Mouse (Mus musculus): ENCODE measurements around the gene Narf. TPM values are rescaled to one million over a fixed set of nuclear protein-coding genes. Genes with fewer than 3 reads are reported as not detected.
A peak's percentile ranks its signal among the peaks of the same experiment; 100 is the strongest.

Narf gene
- total RNA-seq (2021) = 100 to 1,000 TPM; 106 to 133 TPM
- long read RNA-seq, experiment 1, full-length matches to known transcripts = 463 of 517 reads
- long read RNA-seq, experiment 1, partial matches to known transcripts = 14 of 517 reads
- long read RNA-seq, experiment 1, other reads (novel, unspliced or antisense) = 40 of 517 reads
- long read RNA-seq, experiment 2, full-length matches to known transcripts = 310 of 361 reads
- long read RNA-seq, experiment 2, partial matches to known transcripts = 16 of 361 reads
- long read RNA-seq, experiment 2, other reads (novel, unspliced or antisense) = 35 of 361 reads

DNA sequence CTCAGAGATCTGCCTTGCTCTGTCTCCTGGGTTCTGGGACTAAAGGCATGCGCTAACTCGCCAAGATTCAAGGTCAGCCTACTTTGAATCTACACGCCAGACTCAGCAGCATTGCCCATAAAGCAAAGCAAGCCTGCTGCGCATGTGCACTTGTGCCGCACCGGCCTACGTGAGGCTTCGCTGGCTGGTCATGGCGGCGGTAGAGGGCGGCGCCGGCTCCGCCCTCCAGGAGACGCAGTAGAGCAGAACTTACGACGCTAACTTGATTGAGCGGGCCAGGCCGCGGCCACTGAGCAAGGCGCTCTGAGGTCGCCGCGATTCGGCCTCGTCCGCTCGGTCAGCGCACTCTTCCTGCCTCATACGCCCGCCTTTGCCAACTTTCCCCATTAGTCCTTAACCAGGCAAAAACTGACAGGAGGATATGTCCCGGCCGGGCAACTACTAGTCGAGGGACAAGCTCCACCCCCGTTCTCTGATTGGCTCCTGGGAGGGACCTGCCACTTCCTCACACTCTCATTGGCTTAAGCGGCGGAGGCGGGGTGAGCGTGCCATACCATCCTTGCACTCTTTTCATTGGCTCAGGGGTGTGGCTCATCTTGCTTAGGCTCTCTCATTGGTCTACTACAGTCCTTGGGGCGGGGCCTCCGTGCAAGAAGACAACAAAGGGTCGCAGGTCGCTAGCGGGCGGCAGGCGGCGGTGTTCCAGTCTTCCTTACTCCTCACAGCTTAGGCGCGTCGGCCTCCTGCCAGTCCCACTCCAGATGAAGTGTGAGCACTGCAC, at the start of gene Narf:
Gene Narf (plus strand): TSS at position 690 of the 781 bp plus-strand sequence.
- peak; percentile 62 for TF ChIP-seq CTCF (IDR thresholded peaks at IDR 0.05)
- peak; percentile 99 for DNase-seq
- Histone ChIP-seq H3K27ac (peak within 1 kb of the TSS; percentile 100), H3K4me3 (peak within 1 kb of the TSS; percentile 86)
- intact Hi-C loops (cut with DNase I) = loop anchor here (1.0 to 5.0 kb wide), 2 partner anchors 23 to 116 kb away; partner anchors contain the start of genes Foxk2 and Wdr45b

DNA sequence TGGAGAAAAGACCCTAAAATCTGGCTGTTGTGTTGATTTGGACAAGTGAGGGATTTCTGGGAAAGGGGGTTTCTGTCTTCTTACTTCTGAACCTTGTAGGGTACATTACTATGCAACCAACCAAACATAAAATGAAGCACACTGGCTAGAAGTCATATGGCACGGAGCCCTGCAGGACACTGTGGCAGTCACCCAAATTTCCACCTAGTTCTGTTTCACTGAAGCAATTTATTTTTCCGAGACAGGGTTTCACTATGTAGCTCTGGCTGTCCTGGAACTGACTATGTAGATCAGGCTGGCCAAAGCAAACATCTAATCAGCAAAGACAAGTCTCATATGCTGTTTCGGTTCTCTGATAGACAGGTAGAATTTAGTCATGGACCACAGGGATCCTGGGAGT, 47.4 kb upstream of the Narf start:
- TF ChIP-seq CTCF (IDR thresholded peaks at IDR 0.05) = no peak
- no peak overlapping the region for H3K4me3 ChIP-seq
- intact Hi-C loops (cut with DNase I) = no loop called here
- peak; percentile 63 for DNase-seq
- peak overlapping the region; percentile 35 for H3K27ac ChIP-seq

DNA sequence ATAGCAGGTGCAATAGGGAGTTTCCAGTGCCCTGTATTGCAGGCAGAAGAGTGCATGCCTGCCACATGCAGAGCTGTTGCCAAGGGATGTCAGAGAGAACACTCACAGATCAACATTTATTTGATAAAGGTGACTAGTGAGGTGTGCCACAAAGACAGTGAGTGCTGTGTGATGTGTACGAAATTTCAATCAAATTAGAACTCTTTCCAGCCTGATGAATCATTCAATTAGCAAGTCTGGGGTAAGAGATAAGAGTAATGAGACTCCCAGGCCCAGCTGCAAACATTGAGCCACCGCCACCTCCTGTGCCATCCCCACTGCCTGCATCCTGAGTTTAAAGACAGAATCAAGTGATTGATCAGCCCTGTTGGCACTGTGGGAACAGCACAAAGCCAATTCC, 44.3 kb upstream of the Narf start:
- no peak for TF ChIP-seq CTCF (IDR thresholded peaks at IDR 0.05)
- no peak overlapping the region for H3K27ac ChIP-seq
- DNase-seq = no peak
- H3K4me3 ChIP-seq = no peak overlapping the region
- intact Hi-C loops (cut with DNase I) = no loop called here

DNA sequence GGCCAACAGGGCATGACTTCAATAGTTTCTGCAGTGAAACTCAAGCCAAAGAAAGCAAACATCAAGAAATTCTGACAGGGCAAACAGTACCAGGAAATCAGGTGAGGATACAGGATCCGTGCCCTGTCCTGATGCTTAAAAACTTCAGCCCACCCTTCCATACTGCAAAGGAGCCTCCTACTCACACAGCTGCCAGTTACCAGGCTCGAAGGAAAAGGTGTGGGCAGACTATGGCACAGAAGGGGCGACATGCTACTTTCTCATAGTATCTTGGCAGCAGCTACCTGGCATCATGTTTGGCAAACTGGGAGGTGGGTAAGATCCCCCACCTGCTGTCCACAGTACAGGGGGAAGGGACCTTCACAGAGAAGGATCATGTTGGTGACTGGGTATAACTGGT, 43.6 kb upstream of the Narf start:
- intact Hi-C loops (cut with DNase I) = no loop called here
- Histone ChIP-seq H3K27ac (no peak overlapping the region), H3K4me3 (no peak overlapping the region)
- DNase-seq = no peak
- no peak for TF ChIP-seq CTCF (IDR thresholded peaks at IDR 0.05)

DNA sequence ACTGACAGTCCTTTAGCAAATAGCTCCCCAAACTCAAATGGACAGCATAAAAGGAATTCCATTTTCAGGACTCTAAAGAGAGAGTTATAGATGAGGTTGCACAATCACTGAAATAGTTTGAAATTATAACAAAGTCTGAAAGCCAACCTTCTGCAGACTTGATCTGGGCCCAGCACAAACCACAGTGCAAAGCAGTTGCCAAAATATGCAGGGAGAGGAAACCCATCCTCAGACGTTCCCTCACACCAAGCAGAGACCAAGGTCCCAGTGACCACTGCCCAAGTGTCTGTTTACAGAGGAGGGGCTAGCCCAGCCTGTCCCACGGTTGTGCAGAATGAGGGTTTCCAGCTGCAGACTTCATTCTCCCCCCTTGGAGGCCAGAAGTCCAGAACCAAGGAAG, 38.4 kb upstream of the Narf start:
- intact Hi-C loops (cut with DNase I) = no loop called here
- Histone ChIP-seq H3K4me3 (no peak overlapping the region), H3K27ac (no peak overlapping the region)
- no peak for DNase-seq
- TF ChIP-seq CTCF (IDR thresholded peaks at IDR 0.05) = no peak

GRCm38 (mm10) chr11:121199851-121200250, 37.2 kb upstream of the Narf start:
- no peak for DNase-seq
- intact Hi-C loops (cut with DNase I) = loop anchor here (5.0 kb wide), 2 partner anchors 148 to 183 kb away; no protein-coding TSS in a partner anchor

GRCm38 (mm10) chr11:121200781-121201180, 36.3 kb upstream of the Narf start:
- Histone ChIP-seq H3K4me3 (no peak overlapping the region), H3K27ac (no peak overlapping the region)
- intact Hi-C loops (cut with DNase I) = loop anchor here (5.0 kb wide), 2 partner anchors 148 to 183 kb away; no protein-coding TSS in a partner anchor
- no peak for TF ChIP-seq CTCF (IDR thresholded peaks at IDR 0.05)
- no peak for DNase-seq

More at GRCm38 (mm10) chr11:121199851-121200250, 37.2 kb upstream of the Narf start:
- no peak for TF ChIP-seq CTCF (IDR thresholded peaks at IDR 0.05)
- Histone ChIP-seq H3K4me3 (no peak overlapping the region), H3K27ac (no peak overlapping the region)

DNA sequence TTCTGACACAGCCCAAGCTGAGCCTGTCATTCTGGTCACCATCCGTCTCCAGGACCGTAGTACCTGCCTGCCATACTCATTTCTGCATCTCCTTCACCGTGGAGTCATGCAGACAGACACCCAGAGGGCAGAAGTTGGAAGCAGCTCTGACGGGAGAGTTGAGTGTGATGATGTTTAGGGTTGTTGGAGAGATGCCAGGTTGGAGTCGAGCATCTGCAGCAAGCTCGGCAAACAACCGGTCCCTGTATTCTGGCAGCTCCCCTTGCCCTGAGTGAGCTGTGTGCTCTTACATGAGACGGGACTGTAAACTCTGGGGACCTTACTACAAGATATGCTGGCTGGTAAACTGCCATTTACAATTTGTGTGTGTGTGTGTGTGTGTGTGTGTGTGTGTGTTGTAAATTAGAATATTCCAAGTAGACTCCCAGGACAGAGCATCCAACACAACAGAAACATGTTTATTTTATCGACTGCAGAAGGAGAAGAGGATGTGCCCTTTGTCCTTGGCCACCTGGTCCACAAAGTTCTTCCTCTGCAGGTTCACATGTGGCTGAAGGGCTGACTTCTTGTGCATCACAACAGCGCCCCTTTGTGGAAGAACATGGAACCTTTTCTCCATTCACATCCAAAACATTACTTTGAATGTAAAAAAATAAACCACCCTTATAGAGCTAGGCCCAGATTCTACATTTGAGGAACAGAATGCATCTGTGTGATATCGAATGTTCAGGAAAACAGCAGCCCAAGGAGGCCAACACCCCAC, 35.4 kb upstream of the Narf start:
- TF ChIP-seq CTCF (IDR thresholded peaks at IDR 0.05) = peak; percentile 72
- no peak overlapping the region for H3K27ac ChIP-seq
- DNase-seq = peak; percentile 52
- intact Hi-C loops (cut with DNase I) = loop anchor here (5.0 kb wide), 2 partner anchors 149 to 184 kb away; no protein-coding TSS in a partner anchor
- H3K4me3 ChIP-seq = no peak overlapping the region

DNA sequence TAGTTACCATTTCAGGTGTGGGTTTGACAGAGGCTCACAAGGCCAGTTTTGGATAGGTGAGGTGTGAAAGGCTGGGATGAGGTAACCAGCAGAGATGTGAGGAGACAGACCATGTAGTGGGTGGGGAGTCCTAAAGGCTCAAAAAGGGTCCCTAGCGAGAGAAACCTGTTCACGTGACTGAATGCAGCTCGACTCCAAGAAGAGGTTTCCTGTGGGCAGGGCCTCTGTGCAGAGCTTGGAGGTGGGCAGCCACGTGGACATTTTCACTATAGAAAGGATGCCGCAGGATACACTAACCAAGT, 33.2 kb upstream of the Narf start:
- H3K4me3 ChIP-seq = peak overlapping the region; percentile 83
- peak overlapping the region; percentile 94 for H3K27ac ChIP-seq
- TF ChIP-seq CTCF (IDR thresholded peaks at IDR 0.05) = no peak
- DNase-seq = no peak
- intact Hi-C loops (cut with DNase I) = loop anchor here (5.0 kb wide), 2 partner anchors 152 to 187 kb away; no protein-coding TSS in a partner anchor

- DNase-seq = peak; percentile 97
- Histone ChIP-seq H3K27ac (peak within 1 kb of the TSS; percentile 94), H3K4me3 (peak within 1 kb of the TSS; percentile 83)
- intact Hi-C loops (cut with DNase I) = loop anchor here (5.0 kb wide), 2 partner anchors 152 to 187 kb away; no protein-coding TSS in a partner anchor
- no peak; the same call in 1 of the 2 replicates for TF ChIP-seq CTCF (IDR thresholded peaks at IDR 0.05)
These were observed 32.7 kb upstream of the Narf start, which contains the start of the genes Hexdc and Ogfod3 for GRCm38 (mm10) chr11:121204161-121205006. TSS of gene Hexdc (plus strand) at chr11:121204433. TSS of gene Ogfod3 (minus strand) at chr11:121204711.

DNA sequence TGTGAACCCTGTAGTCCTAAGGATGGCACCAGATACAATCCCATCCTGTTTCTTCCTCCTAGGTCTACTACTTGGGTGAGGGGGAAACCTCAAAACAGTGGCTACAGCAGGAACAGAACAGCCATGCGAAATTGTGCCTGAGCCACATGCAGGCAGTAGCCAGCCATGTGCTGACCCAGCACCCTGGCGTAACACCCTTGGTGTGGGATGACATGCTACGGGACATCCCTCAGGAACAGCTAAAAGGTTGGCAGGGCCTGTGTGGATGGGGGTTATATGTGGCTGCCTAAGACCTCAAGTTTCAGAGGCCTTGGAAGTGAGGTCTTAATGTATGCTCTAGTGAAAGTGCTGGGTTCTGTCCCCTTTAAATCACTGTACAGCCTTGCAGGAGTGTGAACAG, 20.2 kb upstream of the Narf start:
- no peak overlapping the region for H3K4me3 ChIP-seq
- peak overlapping the region; percentile 69 for H3K27ac ChIP-seq
- peak; percentile 77 for DNase-seq
- TF ChIP-seq CTCF (IDR thresholded peaks at IDR 0.05) = no peak
- intact Hi-C loops (cut with DNase I) = no loop called here
